Mouse (Mus musculus) embryonic fibroblast, embryonic 13.5 days (primary cell): Measurements from ENCODE around the gene Gemin7.
A peak's percentile ranks its signal among the peaks of the same experiment; 100 is the strongest.

ENCODE experiments used
- CTCF ChIP-seq: IDR thresholded peaks from 2 replicates; pipeline ENCODE4 v1.5.1; 2011; ENCODE audit warnings: mild to moderate bottlenecking, control low read depth, low read length, moderate library complexity, borderline replicate concordance; ENCODE audit not compliant: insufficient read depth
- POLR2A ChIP-seq: IDR thresholded peaks from 2 replicates; pipeline ENCODE4 v1.6.1; 2011; ENCODE audit warnings: low read depth, mild to moderate bottlenecking, control low read depth, low read length, moderate library complexity

- TF ChIP-seq CTCF (peak; percentile 61; the same call in 1 of the 2 replicates), POLR2A (no peak)
Observed at GRCm38 (mm10) chr7:19619004-19619801, 41.8 kb upstream of the Gemin7 start.
